Mouse (Mus musculus): Measurements from ENCODE around the gene Robo3. TPM values are rescaled to one million over a fixed set of nuclear protein-coding genes. Genes with fewer than 3 reads are reported as not detected.

The Robo3 gene
- under 1 TPM in 1 of 2 experiments, not detected in 1; 0.16 TPM for total RNA-seq (2023)

DNA sequence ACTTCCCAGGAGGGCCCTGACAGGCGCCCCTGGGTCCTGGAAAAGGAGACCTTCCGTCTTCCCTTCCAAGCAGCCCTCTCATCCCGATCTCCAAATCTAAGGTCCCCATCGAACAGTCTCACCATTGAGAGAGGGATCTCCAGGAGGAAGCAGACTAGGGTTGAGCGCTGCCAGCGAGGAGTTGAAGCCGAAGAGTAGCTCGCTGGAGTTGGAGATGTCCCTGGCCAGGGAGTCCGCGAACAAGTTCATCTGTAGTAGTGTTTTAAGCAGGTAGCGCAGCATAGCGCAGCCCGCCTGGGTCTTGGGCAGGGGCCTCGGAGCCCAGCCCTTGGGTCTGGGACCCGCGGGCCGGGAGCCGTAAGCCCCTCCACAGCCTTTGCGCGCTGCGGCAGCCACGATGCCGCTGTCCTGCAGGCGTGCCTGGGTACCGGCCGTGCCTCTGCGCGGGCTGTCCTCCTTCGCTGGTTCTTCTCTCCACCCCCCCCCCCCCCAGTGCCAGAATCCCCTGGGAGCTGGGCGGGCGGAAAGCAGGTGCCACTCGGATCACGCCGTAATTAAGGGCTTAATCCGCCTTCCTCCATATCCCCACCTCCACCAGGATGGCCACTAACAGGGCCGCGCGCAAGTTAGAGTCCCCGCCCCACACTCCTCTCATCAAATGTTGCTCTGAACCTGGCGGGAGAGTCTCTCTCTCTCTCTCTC, at the start of gene Robo3:
Gene Robo3, minus strand, starts transcription at position 527 of the 702 bp plus-strand sequence.

DNA sequence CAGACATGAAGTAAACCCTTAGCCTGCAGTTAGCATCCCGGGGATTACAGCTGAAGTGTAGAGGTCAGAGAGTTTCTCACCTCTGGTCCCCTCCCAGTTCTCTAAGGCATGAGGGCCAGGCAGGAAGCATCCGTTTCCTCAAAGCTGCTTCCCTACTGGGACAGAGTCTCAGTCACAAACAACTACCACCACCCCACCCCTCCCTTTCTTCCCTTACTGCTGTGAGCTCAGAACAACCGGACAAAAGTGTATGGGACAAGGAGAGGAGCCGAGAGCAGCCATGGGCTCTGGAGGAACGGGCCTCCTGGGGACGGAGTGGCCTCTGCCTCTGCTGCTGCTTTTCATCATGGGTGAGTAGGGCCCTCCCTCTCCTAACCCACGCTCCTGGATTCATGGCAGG, 31.2 kb downstream of the Robo3 start, which contains the start of gene Robo4:
Gene Robo4, plus strand, starts transcription at position 96 of the 400 bp plus-strand sequence.

DNA sequence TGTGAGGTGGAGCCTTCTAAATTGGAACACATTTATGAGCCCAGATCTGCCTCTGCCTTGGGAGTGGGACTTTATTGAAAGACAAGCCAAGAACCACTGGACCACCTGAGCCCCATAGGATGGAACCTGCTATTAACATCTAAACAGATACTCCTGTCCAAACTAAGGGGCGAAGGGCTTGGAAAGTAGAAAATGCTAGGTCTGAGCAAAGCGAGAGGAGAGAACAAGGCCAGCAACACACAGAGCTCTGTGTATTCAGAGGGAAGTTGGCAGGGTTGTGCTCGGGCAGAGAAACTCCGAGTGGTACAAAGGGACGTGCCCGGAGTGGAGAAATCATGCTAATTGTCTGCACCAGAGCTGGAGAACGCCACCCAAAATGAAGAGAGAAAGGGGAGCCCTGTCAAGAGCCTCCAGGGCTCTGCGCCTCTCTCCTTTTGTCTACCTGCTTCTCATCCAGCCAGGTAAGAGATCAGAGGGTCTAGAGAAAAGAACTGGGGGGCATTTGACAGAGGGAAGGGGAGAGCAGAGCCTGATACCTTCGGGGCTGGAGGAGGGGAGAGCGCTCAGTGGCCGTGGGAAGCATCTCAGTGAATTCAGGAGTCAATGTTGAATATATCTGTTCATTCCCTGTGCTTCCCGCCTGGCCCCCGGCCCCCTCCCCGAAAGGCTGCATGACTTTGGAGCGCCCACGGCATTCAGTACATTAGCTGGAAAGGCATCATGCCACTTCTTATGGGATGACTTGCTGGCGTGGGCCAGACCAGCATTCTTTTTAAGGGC, 65.6 kb downstream of the Robo3 start, which contains the start of gene Hepacam:
Gene Hepacam, plus strand, starts transcription at position 51 of the 780 bp plus-strand sequence.

Other genes starting within 250 kb of the Robo3 start
- gene Tmem218, start 225.0 kb downstream of the Robo3 start, total RNA-seq (2023): 1 to 10 TPM; 1.3 to 1.8 TPM
- gene Slc37a2, start 177.5 kb downstream of the Robo3 start, total RNA-seq (2023): 10 to 100 TPM; 10.7 to 13.6 TPM
- gene Ccdc15, start 84.8 kb downstream of the Robo3 start, total RNA-seq (2023): 1 to 10 TPM; 6.4 to 7.2 TPM
- gene Hepacam, start 65.9 kb downstream of the Robo3 start, total RNA-seq (2023): not detected
- gene Robo4, start 31.3 kb downstream of the Robo3 start, total RNA-seq (2023): under 1 TPM; 0.22 to 0.24 TPM
- gene Msantd2, start 56.1 kb upstream of the Robo3 start, total RNA-seq (2023): 10 to 100 TPM; 10.8 to 12.0 TPM
- gene Esam, start 94.8 kb upstream of the Robo3 start, total RNA-seq (2023): under 1 TPM; 0.40 to 0.64 TPM
- gene Vsig2, start 106.0 kb upstream of the Robo3 start, total RNA-seq (2023): not detected
- gene Nrgn, start 119.7 kb upstream of the Robo3 start, total RNA-seq (2023): 1 to 10 TPM in 1 of 2 experiments, under 1 TPM in 1; 0.95 to 1.7 TPM
- 1 to 10 TPM; 3.5 to 4.4 TPM for gene Siae, start 122.5 kb upstream of the Robo3 start, total RNA-seq (2023)
- not detected for gene Spa17, start 180.5 kb upstream of the Robo3 start, total RNA-seq (2023)
- 10 to 100 TPM; 38.1 to 45.5 TPM for gene Tbrg1, start 224.1 kb upstream of the Robo3 start, total RNA-seq (2023)
- gene Panx3, start 236.0 kb upstream of the Robo3 start, total RNA-seq (2023): not detected